Mouse (Mus musculus) right cerebral cortex, adult 2 months (tissue): ENCODE measurements around the gene Pdcd7.
A peak's percentile ranks its signal among the peaks of the same experiment; 100 is the strongest.

Experiments used
- DNase-seq, 2 experiments: peaks; one replicate each; pipeline ENCODE4 v3.0.0; 2021 to 2022; ENCODE audit warnings: low spot score in 2 of 2

The Pdcd7 gene

GRCm38 (mm10) chr9:65356561-65356960, 10.7 kb downstream of the Pdcd7 start:
- no peak for DNase-seq

- no peak for DNase-seq
Measured at GRCm38 (mm10) chr9:65356971-65357370, 11.1 kb downstream of the Pdcd7 start.

- DNase-seq = no peak
Measured at GRCm38 (mm10) chr9:65358956-65359480, 13.1 kb downstream of the Pdcd7 start.

GRCm38 (mm10) chr9:65360641-65361448, 14.9 kb downstream of the Pdcd7 start, which contains the start of gene Ubap1l:
Gene Ubap1l (plus strand): TSS chr9:65361041.
- no peak for DNase-seq

- DNase-seq = no peak
Measured at GRCm38 (mm10) chr9:65363684-65364083, 17.8 kb downstream of the Pdcd7 start.

DNA sequence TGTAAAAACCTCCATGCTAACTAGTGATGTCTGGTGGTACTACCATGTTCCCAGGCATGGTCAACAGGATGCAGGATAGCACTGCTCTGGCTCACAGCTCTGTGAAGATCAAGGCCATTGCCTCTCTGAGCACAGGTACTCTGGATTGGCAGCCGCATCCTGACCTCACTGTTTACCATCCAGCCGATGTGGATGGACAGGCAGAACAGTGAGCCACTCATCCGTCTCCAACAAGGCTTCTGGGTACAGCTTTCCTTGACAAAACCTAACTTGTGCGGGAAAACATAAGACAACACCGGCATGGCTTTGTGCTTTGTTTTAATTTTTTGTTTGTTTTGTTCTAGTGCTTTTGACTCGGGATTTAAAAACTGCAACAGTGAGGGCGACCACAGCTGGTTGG, 19.8 kb downstream of the Pdcd7 start:
- no peak for DNase-seq

DNA sequence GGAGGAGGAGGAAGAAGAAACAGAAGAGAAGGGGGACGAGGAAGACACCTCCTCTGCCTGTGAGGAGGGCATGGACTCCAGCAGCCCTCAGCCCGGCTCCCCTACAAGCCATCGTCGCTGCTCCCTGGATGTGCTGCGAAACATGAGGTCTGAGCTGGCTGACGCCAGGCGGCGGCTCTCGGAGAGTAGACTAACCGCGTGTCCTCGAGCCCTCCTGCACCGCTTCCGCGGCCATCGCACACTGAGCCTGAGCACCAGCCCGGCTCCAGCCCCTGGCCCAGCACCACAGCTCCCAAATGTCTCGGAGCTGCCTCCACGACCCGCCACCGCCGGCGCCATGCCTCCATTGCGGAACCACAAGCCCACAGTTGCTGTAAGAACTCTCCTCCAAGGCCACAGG, 25.9 kb downstream of the Pdcd7 start:
- no peak for DNase-seq

DNA sequence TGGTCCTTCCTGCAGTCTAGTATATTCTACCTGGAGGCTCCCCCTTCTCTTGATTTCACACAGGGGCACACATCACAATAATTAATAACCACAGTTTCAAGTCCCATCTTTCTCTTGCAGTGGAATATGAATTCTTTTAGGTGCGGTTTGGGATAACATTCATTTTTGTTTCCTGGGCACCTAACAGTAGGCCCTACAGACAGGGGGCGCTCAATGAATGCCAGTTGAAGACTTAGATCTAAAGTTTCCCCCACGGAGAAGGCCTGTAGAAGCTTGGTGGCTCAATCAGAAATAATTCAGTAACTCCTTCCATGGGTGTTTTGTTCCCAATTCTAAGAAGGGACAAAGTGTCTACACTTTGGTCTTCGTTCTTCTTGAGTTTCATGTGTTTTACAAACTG, 26.5 kb downstream of the Pdcd7 start:
- DNase-seq = peak; percentile 23

DNA sequence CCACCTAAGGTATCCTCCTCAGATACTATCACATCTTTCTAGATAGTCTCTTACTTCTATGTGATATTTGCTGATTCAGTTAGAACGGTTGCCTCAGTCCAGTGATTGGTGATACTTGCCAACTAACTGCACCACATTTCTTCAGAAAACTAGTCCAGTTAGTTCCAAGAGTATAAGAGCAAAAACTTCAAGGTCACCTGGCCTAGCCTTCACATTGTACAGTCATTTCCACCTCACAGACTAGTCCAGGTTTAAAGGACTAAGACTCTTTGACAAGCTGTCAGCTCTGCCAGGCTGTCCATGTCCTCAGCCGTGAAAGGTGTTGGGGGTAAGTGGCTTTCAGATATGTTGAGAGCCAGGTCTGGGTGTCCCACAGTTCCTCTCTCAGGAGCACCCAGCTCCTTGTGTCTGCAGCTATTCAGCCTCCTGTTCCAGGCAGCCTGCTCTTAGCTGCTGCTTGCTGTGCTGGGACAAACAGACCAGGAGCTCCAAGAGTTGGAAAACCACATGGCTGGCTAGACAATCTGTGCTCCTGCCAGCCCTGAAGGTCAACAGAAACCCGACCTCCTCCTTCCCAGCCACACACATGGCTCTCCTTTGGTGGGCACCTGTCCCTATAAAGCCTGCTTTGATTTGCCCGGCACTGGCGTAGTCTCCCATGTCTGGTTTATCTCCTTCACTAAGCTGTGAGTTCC, 28.7 kb downstream of the Pdcd7 start:
- DNase-seq = no peak

GRCm38 (mm10) chr9:65375163-65375934, 29.4 kb downstream of the Pdcd7 start:
- peak; percentile 71 to 75 for DNase-seq

- no peak for DNase-seq
Measured at GRCm38 (mm10) chr9:65381017-65381590, 35.2 kb downstream of the Pdcd7 start.

DNA sequence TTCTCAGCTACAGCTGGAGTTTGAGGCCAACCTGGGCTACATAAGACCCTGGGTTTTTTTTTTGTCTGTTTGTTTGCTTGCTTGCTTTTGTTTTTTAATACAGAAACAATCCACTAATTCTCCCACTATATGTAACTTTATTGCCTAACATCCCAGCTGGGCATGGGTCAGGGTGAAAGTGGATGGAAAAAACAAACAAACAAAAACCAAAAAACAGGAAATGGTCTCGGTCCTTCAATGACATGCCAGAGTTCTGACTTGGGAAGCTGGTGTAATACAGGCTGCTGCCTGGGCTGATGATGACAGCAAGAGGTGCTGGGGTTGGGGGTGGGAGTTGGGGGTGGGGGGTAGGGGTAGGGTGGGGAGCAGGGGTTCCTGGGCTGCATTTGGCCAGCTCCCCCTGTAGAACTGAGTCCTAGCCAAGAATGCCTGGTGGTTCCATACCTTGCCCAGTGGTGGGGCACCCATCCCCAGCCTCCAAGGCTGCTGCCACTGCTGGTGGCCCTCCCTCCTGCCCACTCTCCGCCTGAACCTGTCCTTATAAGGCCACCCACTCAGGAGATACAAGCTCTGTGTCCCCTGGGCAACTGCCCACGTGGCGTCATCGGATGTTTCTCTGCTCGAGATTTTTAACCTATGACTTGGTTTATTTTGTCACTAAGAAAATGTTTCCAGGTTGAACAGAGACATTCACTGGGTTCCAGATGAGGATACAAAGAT, 36.3 kb downstream of the Pdcd7 start:
- DNase-seq = no peak

DNA sequence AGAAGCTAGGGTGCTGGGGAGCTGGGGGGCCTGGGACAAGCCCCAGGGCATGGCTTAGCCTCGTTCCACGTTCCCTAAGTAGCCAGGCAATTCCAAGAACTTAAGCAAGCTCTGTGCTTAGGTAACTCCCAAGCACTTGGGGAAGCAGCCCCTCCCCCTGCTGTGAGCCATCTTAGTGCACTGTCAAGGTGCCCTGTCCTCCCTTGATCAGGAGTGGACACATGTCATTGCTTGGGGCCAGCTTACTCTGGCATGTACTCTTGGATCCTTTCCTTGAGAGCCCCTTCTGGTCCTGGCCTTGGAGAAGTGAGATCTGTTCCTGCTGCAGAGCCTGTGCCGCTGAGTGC, 36.8 kb downstream of the Pdcd7 start:
- DNase-seq = no peak

GRCm38 (mm10) chr9:65384276-65384675, 38.4 kb downstream of the Pdcd7 start:
- DNase-seq = no peak

- DNase-seq = no peak
Measured at GRCm38 (mm10) chr9:65386373-65387140, 40.7 kb downstream of the Pdcd7 start.

DNA sequence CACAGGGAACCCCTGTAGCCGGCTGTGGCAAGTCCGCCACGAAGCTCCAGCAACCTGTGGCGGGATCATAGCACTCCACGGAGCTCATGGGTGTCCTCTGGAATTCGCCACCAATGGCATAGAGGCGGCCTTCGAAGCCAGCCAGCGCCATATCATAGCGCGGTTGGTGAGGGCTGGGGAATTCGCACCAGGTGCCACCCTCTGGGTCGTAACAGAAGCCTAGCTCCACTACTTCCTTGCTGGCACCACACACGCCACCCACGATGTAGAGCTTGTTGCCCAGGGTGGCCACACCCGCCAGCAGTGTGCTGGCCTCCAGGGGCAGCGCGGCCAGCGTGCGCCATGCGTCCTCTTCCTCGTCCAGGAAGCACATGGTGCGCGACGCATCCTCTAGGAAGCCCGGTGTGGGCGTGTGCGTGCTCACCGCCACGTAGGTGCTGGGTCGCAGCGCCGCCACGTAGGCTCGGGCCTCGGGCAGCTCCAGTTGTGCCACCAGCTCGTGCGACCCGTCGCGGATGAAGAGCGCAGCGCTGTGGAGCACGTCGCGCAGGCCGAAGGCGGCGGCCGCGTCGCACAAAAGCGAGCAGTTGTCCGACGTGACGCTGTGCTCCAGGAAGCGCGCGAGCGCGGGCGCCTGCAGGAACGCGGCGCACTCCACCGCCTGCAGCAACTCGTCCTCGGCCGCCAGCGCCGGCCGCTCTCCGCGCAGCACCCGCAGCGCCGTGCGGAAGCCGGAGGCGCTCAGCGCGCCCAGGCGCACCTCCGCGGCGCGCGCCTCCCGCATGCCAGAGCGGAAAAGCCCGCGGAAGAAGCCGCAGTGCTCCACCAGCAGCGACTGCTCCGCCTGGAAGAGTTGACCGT, 45.1 kb downstream of the Pdcd7 start:
- DNase-seq = no peak

GRCm38 (mm10) chr9:65391613-65391964, 45.7 kb downstream of the Pdcd7 start, which contains the start of gene Kbtbd13:
Gene Kbtbd13 (minus strand): TSS chr9:65391652.
- DNase-seq = no peak

- peak; percentile 64 to 71 for DNase-seq
Measured at GRCm38 (mm10) chr9:65392638-65393364, 46.9 kb downstream of the Pdcd7 start.

- DNase-seq = no peak
Measured at GRCm38 (mm10) chr9:65393606-65394005, 47.7 kb downstream of the Pdcd7 start.
